Mouse (Mus musculus): ENCODE measurements around the gene Pcyt2.

GRCm38 (mm10) chr11:120628601-120629340 is 11.0 kb upstream of the Pcyt2 start:
- TF ChIP-seq CTCF (IDR thresholded peaks at IDR 0.05; ENCODE audit: insufficient read depth, low read depth, low read length) (no peak), POLR2A (IDR thresholded peaks at IDR 0.05; ENCODE audit: insufficient read depth, low read depth, low read length) (no peak)
